Mouse (Mus musculus) limb, embryonic 10.5 days (tissue): ENCODE measurements at regions not wholly inside any gene's neighbourhood (a gene's known extent, or its start where the extent isn't known, plus 50 kb on each side); places are given as distances from the start of the nearest gene placed in this dataset.

Experiments
- DNase-seq: peaks from one replicate; pipeline ENCODE4 v3.0.0-alpha.2; 2017; ENCODE audit warnings: low spot score
- H3K27ac ChIP-seq: fragments of 300-500 bp; sonication (generic); 2 replicates; pipeline ENCODE4 v1.5.1; 2016; ENCODE audit warnings: mild to moderate bottlenecking
- H3K27me3 ChIP-seq: fragments of 300-500 bp; sonication (generic); 2 replicates; pipeline ENCODE4 v1.6.1; 2016; ENCODE audit warnings: low read depth, mild to moderate bottlenecking; ENCODE audit not compliant: poor library complexity, severe bottlenecking
- H3K36me3 ChIP-seq: fragments of 300-500 bp; sonication (generic); 2 replicates; pipeline ENCODE4 v1.6.1; 2016; ENCODE audit warnings: mild to moderate bottlenecking, moderate library complexity
- H3K4me1 ChIP-seq: fragments of 300-500 bp; sonication (generic); 2 replicates; pipeline ENCODE4 v1.6.1; 2016
- H3K4me3 ChIP-seq: fragments of 300-500 bp; sonication (generic); 2 replicates; pipeline ENCODE4 v1.5.1; 2016; ENCODE audit warnings: mild to moderate bottlenecking, moderate library complexity
- H3K9me3 ChIP-seq: fragments of 300-500 bp; sonication (generic); replicated peaks from 2 replicates; pipeline ENCODE4 v1.6.1; 2016; ENCODE audit warnings: mild to moderate bottlenecking
- WGBS: fragments of 180-500 bp; shearing (Covaris S2); methylation state at CpG from one replicate; pipeline ENCODE4 v1.1.7; 2016; 5-methylcytosine and 5-hydroxymethylcytosine counted together

- H3K27ac ChIP-seq: no peak overlapping the region
- no peaks in the 10 kb centered on the region for H3K36me3 ChIP-seq
- H3K4me3 ChIP-seq: no peak overlapping the region
- WGBS: 38% methylated on average over 1 of the region's 1 CpGs
- H3K9me3 ChIP-seq: no peaks in the 10 kb centered on the region
- no peaks in the 10 kb centered on the region for H3K27me3 ChIP-seq
- no peak for DNase-seq
- peaks cover 9% of the 10 kb centered on the region for H3K4me1 ChIP-seq
Measured at GRCm38 (mm10) chr2:114797291-114797650, 142.5 kb upstream of the Dph6 start.

- H3K4me3 ChIP-seq: no peak overlapping the region
- no peaks in the 10 kb centered on the region for H3K36me3 ChIP-seq
- WGBS: 65% methylated on average over 3 of the region's 3 CpGs
Measured at GRCm38 (mm10) chr2:114803241-114803640, 148.5 kb upstream of the Dph6 start.

GRCm38 (mm10) chr2:114803928-114804327 lies 149.2 kb upstream of the Dph6 start:
- DNase-seq: no peak
- Histone ChIP-seq H3K36me3 (no peaks in the 10 kb centered on the region), H3K4me1 (peaks cover 12% of the 10 kb centered on the region), H3K4me3 (no peak overlapping the region), H3K9me3 (no peaks in the 10 kb centered on the region), H3K27me3 (no peaks in the 10 kb centered on the region), H3K27ac (no peak overlapping the region)
- WGBS: 80% methylated on average over 3 of the region's 3 CpGs

More at GRCm38 (mm10) chr2:114803241-114803640, 148.5 kb upstream of the Dph6 start:
- no peak for DNase-seq
- Histone ChIP-seq H3K27me3 (no peaks in the 10 kb centered on the region), H3K4me1 (peaks cover 9% of the 10 kb centered on the region), H3K27ac (no peak overlapping the region), H3K9me3 (no peaks in the 10 kb centered on the region)

GRCm38 (mm10) chr2:114805436-114806047 lies 150.8 kb upstream of the Dph6 start:
- Histone ChIP-seq H3K4me3 (no peak overlapping the region), H3K9me3 (no peaks in the 10 kb centered on the region), H3K27ac (no peak overlapping the region), H3K36me3 (no peaks in the 10 kb centered on the region), H3K27me3 (no peaks in the 10 kb centered on the region), H3K4me1 (peaks cover 17% of the 10 kb centered on the region)
- 88% methylated on average over 3 of the region's 3 CpGs for WGBS
- DNase-seq: no peak

- Histone ChIP-seq H3K4me3 (no peak overlapping the region), H3K4me1 (peaks cover 26% of the 10 kb centered on the region), H3K36me3 (no peaks in the 10 kb centered on the region), H3K9me3 (no peaks in the 10 kb centered on the region), H3K27me3 (no peaks in the 10 kb centered on the region), H3K27ac (no peak overlapping the region)
- no peak for DNase-seq
- 22% methylated on average over 5 of the region's 5 CpGs for WGBS
Measured at GRCm38 (mm10) chr2:114808046-114808445, 153.3 kb upstream of the Dph6 start.

- Histone ChIP-seq H3K27ac (peak overlapping the region; percentile 38; the same call in 1 of the 2 replicates), H3K4me1 (peaks cover 54% of the 10 kb centered on the region), H3K4me3 (no peak overlapping the region), H3K27me3 (no peaks in the 10 kb centered on the region), H3K9me3 (no peaks in the 10 kb centered on the region), H3K36me3 (no peaks in the 10 kb centered on the region)
- DNase-seq: no peak
- 62% methylated on average over 11 of the region's 11 CpGs for WGBS
Measured at GRCm38 (mm10) chr2:114812141-114812902, 157.6 kb upstream of the Dph6 start.

- Histone ChIP-seq H3K27me3 (no peaks in the 10 kb centered on the region), H3K4me3 (no peak overlapping the region), H3K9me3 (no peaks in the 10 kb centered on the region), H3K27ac (0 out of 2 replicates have a peak overlapping the region, but pooled peaks have one; percentile 38), H3K36me3 (no peaks in the 10 kb centered on the region), H3K4me1 (peaks cover 52% of the 10 kb centered on the region)
- 11% methylated on average over 3 of the region's 3 CpGs for WGBS
- DNase-seq: peak; percentile 40
Measured at GRCm38 (mm10) chr2:114812903-114813290, 158.1 kb upstream of the Dph6 start.

GRCm38 (mm10) chr2:114822657-114823056 lies 167.9 kb upstream of the Dph6 start:
- peaks cover 11% of the 10 kb centered on the region for H3K4me1 ChIP-seq
- no peaks in the 10 kb centered on the region for H3K27me3 ChIP-seq
- H3K36me3 ChIP-seq: no peaks in the 10 kb centered on the region
- DNase-seq: no peak
- 81% methylated on average over 3 of the region's 3 CpGs for WGBS
- no peak overlapping the region for H3K4me3 ChIP-seq
- H3K27ac ChIP-seq: no peak overlapping the region
- no peaks in the 10 kb centered on the region for H3K9me3 ChIP-seq

GRCm38 (mm10) chr2:114828192-114828591 lies 173.4 kb upstream of the Dph6 start:
- WGBS: 47% methylated on average over 6 of the region's 6 CpGs
- no peak overlapping the region for H3K27ac ChIP-seq
- DNase-seq: no peak

GRCm38 (mm10) chr2:114835694-114836093 lies 180.9 kb upstream of the Dph6 start:
- no peak overlapping the region for H3K4me3 ChIP-seq
- H3K27me3 ChIP-seq: no peaks in the 10 kb centered on the region
- H3K9me3 ChIP-seq: no peaks in the 10 kb centered on the region
- no peaks in the 10 kb centered on the region; the same call in 1 of the 2 replicates for H3K4me1 ChIP-seq
- DNase-seq: no peak
- 30% methylated on average over 2 of the region's 2 CpGs for WGBS
- H3K36me3 ChIP-seq: no peaks in the 10 kb centered on the region
- no peak overlapping the region for H3K27ac ChIP-seq

More at GRCm38 (mm10) chr2:114828192-114828591, 173.4 kb upstream of the Dph6 start:
- Histone ChIP-seq H3K36me3 (no peaks in the 10 kb centered on the region), H3K9me3 (no peaks in the 10 kb centered on the region), H3K4me1 (peaks cover 14% of the 10 kb centered on the region), H3K27me3 (no peaks in the 10 kb centered on the region), H3K4me3 (no peak overlapping the region)

GRCm38 (mm10) chr2:114843696-114844388 lies 189.1 kb upstream of the Dph6 start:
- Histone ChIP-seq H3K27me3 (no peaks in the 10 kb centered on the region), H3K36me3 (no peaks in the 10 kb centered on the region), H3K4me1 (no peaks in the 10 kb centered on the region), H3K4me3 (no peak overlapping the region), H3K27ac (no peak overlapping the region), H3K9me3 (no peaks in the 10 kb centered on the region)
- 78% methylated on average over 9 of the region's 9 CpGs for WGBS
- no peak for DNase-seq

- H3K4me3 ChIP-seq: no peak overlapping the region
- H3K36me3 ChIP-seq: no peaks in the 10 kb centered on the region
- 86% methylated on average over 3 of the region's 3 CpGs for WGBS
- no peaks in the 10 kb centered on the region for H3K27me3 ChIP-seq
- H3K9me3 ChIP-seq: no peaks in the 10 kb centered on the region
- H3K27ac ChIP-seq: no peak overlapping the region
- no peaks in the 10 kb centered on the region for H3K4me1 ChIP-seq
- DNase-seq: no peak
Measured at GRCm38 (mm10) chr2:114844389-114844771, 189.6 kb upstream of the Dph6 start.

- DNase-seq: no peak
- Histone ChIP-seq H3K9me3 (no peaks in the 10 kb centered on the region), H3K36me3 (no peaks in the 10 kb centered on the region), H3K4me3 (no peak overlapping the region), H3K27ac (no peak overlapping the region), H3K27me3 (0 out of 2 replicates have a peak, but pooled peaks cover 3% of the 10 kb centered on the region), H3K4me1 (0 out of 2 replicates have a peak, but pooled peaks cover under 1% of the 10 kb centered on the region)
- WGBS: 91% methylated on average over 5 of the region's 5 CpGs
Measured at GRCm38 (mm10) chr2:114848439-114848838, 193.7 kb upstream of the Dph6 start.
